29 mouse cellular contexts compared by ENCODE assay signal in genomic region chr17:12138355-12138754, GRCm38 (mm10).
"Had no signal": no experiment of that assay in that cellular context is flagged by ENCODE, and none has a peak within 500 bp of the region (broad histone marks: within the 10 kb centered on the region; RNA-seq: fewer than 3 reads in every experiment).

No protein-coding gene starts in this region.

- DNase-seq: cerebellum, adult 2 months; cerebellum, adult 8-10 months; cerebellum, adult 9-10 months; cerebellum, adult 9-11 months; cerebellum, postnatal 10 days; cerebellum, postnatal 14 days; cerebellum, postnatal 25 days; cerebellum, postnatal 36 days; embryo, embryonic 11 days; forebrain, postnatal 0 days; gastrocnemius, adult 2 months; gastrocnemius, postnatal 10 days; gastrocnemius, postnatal 14 days; gastrocnemius, postnatal 25 days; gastrocnemius, postnatal 36 days; heart, adult 11 months; heart, adult 18-20 months; heart, adult 2 months had no signal

- H3K4me3 ChIP-seq: embryonic facial prominence, embryonic 10.5 days; embryonic facial prominence, embryonic 12.5 days; embryonic facial prominence, embryonic 13.5 days; embryonic facial prominence, embryonic 15.5 days; erythroblast, embryonic 14.5 days; forebrain, embryonic 10.5 days; forebrain, embryonic 12.5 days; forebrain, embryonic 13.5 days; forebrain, embryonic 15.5 days; gastrocnemius, adult 2 months; heart, adult 2 months had no signal

- H3K36me3 ChIP-seq: forebrain, embryonic 15.5 days had no signal

- H3K27ac ChIP-seq: embryonic facial prominence, embryonic 10.5 days; embryonic facial prominence, embryonic 12.5 days; embryonic facial prominence, embryonic 13.5 days; embryonic facial prominence, embryonic 15.5 days; forebrain, embryonic 10.5 days; forebrain, embryonic 12.5 days; forebrain, embryonic 13.5 days; forebrain, embryonic 15.5 days; gastrocnemius, adult 2 months; heart, adult 2 months had no signal

- ATAC-seq: forebrain, embryonic 13.5 days; forebrain, embryonic 14.5 days; forebrain, embryonic 15.5 days; forebrain, embryonic 16.5 days; forebrain, postnatal 0 days had no signal

- H3K9ac ChIP-seq: embryonic facial prominence, embryonic 12.5 days; embryonic facial prominence, embryonic 13.5 days; embryonic facial prominence, embryonic 15.5 days; forebrain, embryonic 12.5 days; forebrain, embryonic 13.5 days; forebrain, embryonic 15.5 days; forebrain, postnatal 0 days had no signal

- H3K4me1 ChIP-seq: embryonic facial prominence, embryonic 10.5 days; embryonic facial prominence, embryonic 12.5 days; embryonic facial prominence, embryonic 15.5 days; forebrain, embryonic 10.5 days; forebrain, embryonic 12.5 days; forebrain, embryonic 15.5 days had no signal

- H3K4me2 ChIP-seq: embryonic facial prominence, embryonic 12.5 days; embryonic facial prominence, embryonic 13.5 days; embryonic facial prominence, embryonic 15.5 days; forebrain, embryonic 12.5 days; forebrain, embryonic 13.5 days; forebrain, embryonic 15.5 days had no signal

- H3K27me3 ChIP-seq: embryonic facial prominence, embryonic 12.5 days; embryonic facial prominence, embryonic 13.5 days; embryonic facial prominence, embryonic 15.5 days; forebrain, embryonic 12.5 days; forebrain, embryonic 13.5 days; forebrain, embryonic 15.5 days had no signal

- H3K9me3 ChIP-seq: embryonic facial prominence, embryonic 12.5 days; embryonic facial prominence, embryonic 13.5 days; embryonic facial prominence, embryonic 15.5 days; forebrain, embryonic 12.5 days; forebrain, embryonic 13.5 days; forebrain, embryonic 15.5 days had no signal
